Mouse (Mus musculus) intestine, embryonic 16.5 days (tissue): ENCODE measurements around the gene Snx11. TPM values are rescaled to one million over a fixed set of nuclear protein-coding genes. Genes with fewer than 3 reads are reported as not detected.
"Not testable (repeated sequence)": the region's sequence is repeated elsewhere in the genome, so short reads cannot be mapped to it uniquely, and the experiment has no call there.

Experiments
- ATAC-seq: fragments of 200-750 bp; cut with Nextera tagmentation; 2 replicates; pipeline ENCODE4 v1.8.0; 2017; ENCODE audit warnings: moderate TSS enrichment, moderate library complexity
- H3K27ac ChIP-seq: fragments of 300-500 bp; sonication (generic); 2 replicates; pipeline ENCODE4 v1.5.1; 2014; ENCODE audit warnings: mild to moderate bottlenecking, low read length
- H3K27me3 ChIP-seq: fragments of 300-500 bp; sonication (generic); replicated peaks from 2 replicates; pipeline ENCODE4 v1.6.1; 2014; ENCODE audit warnings: low read length, control low read depth, mixed read lengths; ENCODE audit not compliant: control insufficient read depth, insufficient read depth
- H3K36me3 ChIP-seq: fragments of 300-500 bp; sonication (generic); 2 replicates; pipeline ENCODE4 v1.6.1; 2014; ENCODE audit warnings: low read length, control low read depth; ENCODE audit not compliant: control insufficient read depth, insufficient read depth
- H3K4me1 ChIP-seq: fragments of 300-500 bp; sonication (generic); 2 replicates; pipeline ENCODE4 v1.6.1; 2014; ENCODE audit warnings: low read length, control low read depth, mixed read lengths; ENCODE audit not compliant: control insufficient read depth, insufficient read depth
- H3K4me2 ChIP-seq: fragments of 300-500 bp; sonication (generic); 2 replicates; pipeline ENCODE4 v1.6.1; 2014; ENCODE audit warnings: low read depth, low read length, control low read depth
- H3K4me3 ChIP-seq: fragments of 300-500 bp; sonication (generic); 2 replicates; pipeline ENCODE4 v1.5.1; 2014; ENCODE audit warnings: mild to moderate bottlenecking, low read length
- H3K9ac ChIP-seq: fragments of 300-500 bp; sonication (generic); 2 replicates; pipeline ENCODE4 v1.6.1; 2014; ENCODE audit warnings: low read depth, low read length
- H3K9me3 ChIP-seq: fragments of 300-500 bp; sonication (generic); 2 replicates; pipeline ENCODE4 v1.6.1; 2016; ENCODE audit warnings: low read length, control low read depth; ENCODE audit not compliant: control insufficient read depth
- WGBS: fragments of 180-500 bp; shearing (Covaris S2); extraction: QIAGEN DNeasy Blood & Tissue Kit; methylation state at CpG from one replicate; pipeline ENCODE4 v1.1.7; 2014; 5-methylcytosine and 5-hydroxymethylcytosine counted together
- polyA plus RNA-seq: library from polyadenylated mRNA; unstranded; fragments of >200 nt; fragmentation: Nextera tagmentation; extraction: Ambion mirVana; gene quantifications from 2 replicates; pipeline ENCODE4 v1.2.1, GENCODE M21; 2015

Gene Snx11
- polyA plus RNA-seq, 1 experiment from 2014 or later: 13.1 TPM

- H3K4me1 ChIP-seq: no peaks in the 10 kb centered on the region
- no peaks in the 10 kb centered on the region for H3K9me3 ChIP-seq
- H3K27ac ChIP-seq: no peak overlapping the region
- H3K9ac ChIP-seq: no peak overlapping the region
- H3K4me2 ChIP-seq: no peak overlapping the region
- ATAC-seq: no peak
- no peak overlapping the region for H3K4me3 ChIP-seq
- WGBS: 76% methylated on average over 5 of the region's 5 CpGs
- H3K27me3 ChIP-seq: no peaks in the 10 kb centered on the region
- peaks cover 29% of the 10 kb centered on the region for H3K36me3 ChIP-seq
These were observed 39.6 kb upstream of the Snx11 start for GRCm38 (mm10) chr11:96816979-96817378.

GRCm38 (mm10) chr11:96816494-96816893 lies 39.1 kb upstream of the Snx11 start:
- peaks cover 28% of the 10 kb centered on the region for H3K36me3 ChIP-seq
- ATAC-seq: no peak
- no peak overlapping the region for H3K9ac ChIP-seq
- no peak overlapping the region for H3K27ac ChIP-seq
- H3K9me3 ChIP-seq: no peaks in the 10 kb centered on the region
- no peaks in the 10 kb centered on the region for H3K4me1 ChIP-seq
- WGBS: 86% methylated on average over 1 of the region's 1 CpGs
- no peaks in the 10 kb centered on the region for H3K27me3 ChIP-seq
- no peak overlapping the region for H3K4me2 ChIP-seq
- no peak overlapping the region for H3K4me3 ChIP-seq

- ATAC-seq: no peak
- Histone ChIP-seq H3K4me1 (no peaks in the 10 kb centered on the region), H3K27me3 (no peaks in the 10 kb centered on the region), H3K27ac (no peak overlapping the region), H3K4me3 (no peak overlapping the region), H3K4me2 (no peak overlapping the region), H3K9me3 (no peaks in the 10 kb centered on the region), H3K9ac (no peak overlapping the region), H3K36me3 (peaks cover 23% of the 10 kb centered on the region)
- WGBS: 99% methylated on average over 2 of the region's 2 CpGs
These were observed 38.5 kb upstream of the Snx11 start for GRCm38 (mm10) chr11:96815895-96816294.

- Histone ChIP-seq H3K4me3 (no peak overlapping the region), H3K4me2 (no peak overlapping the region), H3K27ac (no peak overlapping the region), H3K9me3 (no peaks in the 10 kb centered on the region), H3K9ac (no peak overlapping the region), H3K4me1 (no peaks in the 10 kb centered on the region), H3K27me3 (no peaks in the 10 kb centered on the region), H3K36me3 (peaks cover 20% of the 10 kb centered on the region)
- WGBS: 75% methylated on average over 2 of the region's 2 CpGs
- no peak for ATAC-seq
These were observed 37.1 kb upstream of the Snx11 start for GRCm38 (mm10) chr11:96814443-96814842.

- H3K9me3 ChIP-seq: no peaks in the 10 kb centered on the region
- 90% methylated on average over 5 of the region's 5 CpGs for WGBS
- no peak overlapping the region for H3K27ac ChIP-seq
- ATAC-seq: no peak
- no peak overlapping the region for H3K4me3 ChIP-seq
- H3K9ac ChIP-seq: no peak overlapping the region
- H3K4me2 ChIP-seq: no peak overlapping the region
- H3K36me3 ChIP-seq: peaks cover 19% of the 10 kb centered on the region
- no peaks in the 10 kb centered on the region for H3K4me1 ChIP-seq
- H3K27me3 ChIP-seq: no peaks in the 10 kb centered on the region
These were observed 36.6 kb upstream of the Snx11 start for GRCm38 (mm10) chr11:96813920-96814319.

GRCm38 (mm10) chr11:96813455-96813854 lies 36.1 kb upstream of the Snx11 start:
- Histone ChIP-seq H3K4me1 (no peaks in the 10 kb centered on the region), H3K9ac (no peak overlapping the region), H3K27ac (no peak overlapping the region), H3K9me3 (no peaks in the 10 kb centered on the region), H3K36me3 (peaks cover 22% of the 10 kb centered on the region), H3K27me3 (no peaks in the 10 kb centered on the region), H3K4me2 (no peak overlapping the region), H3K4me3 (no peak overlapping the region)
- ATAC-seq: no peak
- 86% methylated on average over 4 of the region's 4 CpGs for WGBS

- WGBS: 87% methylated on average over 1 of the region's 1 CpGs
- not testable (repeated sequence) for H3K9ac ChIP-seq, H3K9me3 ChIP-seq, ATAC-seq, H3K27ac ChIP-seq, H3K27me3 ChIP-seq, H3K4me3 ChIP-seq, H3K4me1 ChIP-seq, H3K4me2 ChIP-seq
- peaks cover 25% of the 10 kb centered on the region for H3K36me3 ChIP-seq
These were observed 33.8 kb upstream of the Snx11 start for GRCm38 (mm10) chr11:96811188-96811587.

GRCm38 (mm10) chr11:96809562-96810235 lies 32.3 kb upstream of the Snx11 start:
- WGBS: 85% methylated on average over 6 of the region's 6 CpGs
- Histone ChIP-seq H3K9me3 (no peaks in the 10 kb centered on the region), H3K27ac (no peak overlapping the region), H3K27me3 (no peaks in the 10 kb centered on the region), H3K4me2 (no peak overlapping the region), H3K36me3 (peaks cover 19% of the 10 kb centered on the region), H3K4me1 (no peaks in the 10 kb centered on the region), H3K9ac (no peak overlapping the region), H3K4me3 (no peak overlapping the region)
- ATAC-seq: no peak

- Histone ChIP-seq H3K27me3 (no peaks in the 10 kb centered on the region), H3K4me2 (no peak overlapping the region), H3K9me3 (no peaks in the 10 kb centered on the region), H3K4me1 (no peaks in the 10 kb centered on the region), H3K9ac (no peak overlapping the region), H3K27ac (no peak overlapping the region), H3K36me3 (peaks cover 26% of the 10 kb centered on the region), H3K4me3 (no peak overlapping the region)
- WGBS: 51% methylated on average over 1 of the region's 1 CpGs
- no peak for ATAC-seq
These were observed 30.7 kb upstream of the Snx11 start for GRCm38 (mm10) chr11:96808066-96808465.

- H3K27ac ChIP-seq: no peak overlapping the region
- 88% methylated on average over 5 of the region's 5 CpGs for WGBS
- no peaks in the 10 kb centered on the region for H3K4me1 ChIP-seq
- H3K9ac ChIP-seq: no peak overlapping the region
- H3K36me3 ChIP-seq: peaks cover 28% of the 10 kb centered on the region
- no peaks in the 10 kb centered on the region for H3K27me3 ChIP-seq
- H3K4me3 ChIP-seq: no peak overlapping the region
- no peak overlapping the region for H3K4me2 ChIP-seq
- H3K9me3 ChIP-seq: no peaks in the 10 kb centered on the region
- ATAC-seq: no peak
These were observed 28.2 kb upstream of the Snx11 start for GRCm38 (mm10) chr11:96805606-96806005.
